Mouse (Mus musculus) heart, adult 2 months (tissue): ENCODE measurements at regions not wholly inside any gene's neighbourhood (a gene's known extent, or its start where the extent isn't known, plus 50 kb on each side); places are given as distances from the start of the nearest gene placed in this dataset.

Experiments
- CTCF ChIP-seq: fragments of 200-600 bp; IDR thresholded peaks from 2 replicates; pipeline ENCODE4 v1.8.1; 2022; ENCODE audit warnings: antibody characterized with exemption, mild to moderate bottlenecking, moderate library complexity
- EP300 ChIP-seq: fragments of 200-500 bp; IDR thresholded peaks from 2 replicates; pipeline ENCODE4 v1.6.1; 2011; ENCODE audit warnings: low read depth, low read length, control low read depth; ENCODE audit not compliant: insufficient read depth

GRCm38 (mm10) chr7:83482254-83482653 lies 102.5 kb upstream of the Tmc3 start:
- TF ChIP-seq CTCF (no peak), EP300 (no peak)
